ENCODE assay signal across 9 mouse cellular contexts in the genomic region with DNA sequence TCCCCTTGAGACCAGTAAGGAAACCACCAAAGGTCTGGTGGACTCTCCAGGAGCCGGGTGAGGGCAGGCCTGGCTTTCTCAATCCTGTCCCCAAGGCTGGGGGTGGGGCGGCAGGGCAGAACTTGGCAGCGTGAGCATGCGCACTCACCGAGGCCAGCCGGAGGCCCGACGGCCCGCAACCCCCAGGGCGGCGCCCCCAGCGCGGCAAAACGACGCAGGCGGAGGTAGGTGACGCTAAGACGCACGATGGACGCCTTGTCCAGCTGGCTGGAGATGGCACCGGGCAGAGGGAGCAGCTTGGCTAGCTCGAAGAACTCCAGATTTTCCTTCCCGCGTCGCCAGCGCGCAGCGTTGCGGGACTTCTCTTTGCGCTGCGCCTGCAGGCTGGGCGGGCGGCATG. TPM values are rescaled to one million over a fixed set of nuclear protein-coding genes. Genes with fewer than 3 reads are reported as not detected.
A peak's percentile ranks its signal among the peaks of the same experiment; 100 is the strongest.
DNase-seq lines count a peak whose midpoint lies in the region; ATAC-seq and TF ChIP-seq lines count a peak whose summit lies in the region.
"Had no signal": no experiment of that assay in that cellular context is flagged by ENCODE, and none has a peak within 500 bp of the region (broad histone marks: within the 10 kb centered on the region; RNA-seq: fewer than 3 reads in every experiment).

No protein-coding gene starts in this region.

- peaks cover 27% of the 10 kb centered on the region for H3K4me1 ChIP-seq in forebrain, embryonic 12.5 days
- H3K4me1 ChIP-seq in limb, embryonic 14.5 days (ENCODE audit: control insufficient read depth, insufficient read depth, low read length) = peaks cover 13% of the 10 kb centered on the region
- peaks cover 10% of the 10 kb centered on the region for H3K4me1 ChIP-seq in neural tube, embryonic 14.5 days (ENCODE audit: control insufficient read depth, insufficient read depth, low read length)

- peak overlapping the region; percentile 19 for H3K4me2 ChIP-seq in forebrain, embryonic 12.5 days
- H3K4me2 ChIP-seq in limb, embryonic 14.5 days (replicated peaks; ENCODE audit: low read depth, low read length, severe bottlenecking) = peak overlapping the region; percentile 33
- H3K4me2 ChIP-seq in neural tube, embryonic 14.5 days (ENCODE audit: low read depth, low read length) = 0 out of 2 replicates have a peak overlapping the region, but pooled peaks have one; percentile 2

- TF ChIP-seq POLR2A in limb, embryonic 14.5 days (IDR thresholded peaks at IDR 0.05; ENCODE audit: borderline replicate concordance, extremely low read depth, insufficient read depth, insufficient read length) = no peak

- H3K4me3 ChIP-seq in left cerebral cortex, adult 2 months = 0 out of 2 replicates have a peak overlapping the region, but pooled peaks have one; percentile 13
- H3K4me3 ChIP-seq in forebrain, embryonic 12.5 days (replicated peaks) = peak overlapping the region; percentile 28
- peak overlapping the region; percentile 19 for H3K4me3 ChIP-seq in limb, embryonic 14.5 days (replicated peaks; ENCODE audit: low read length)
- no peak overlapping the region for H3K4me3 ChIP-seq in neural tube, embryonic 14.5 days (ENCODE audit: low read depth, low read length)

- no peaks in the 10 kb centered on the region for H3K36me3 ChIP-seq in forebrain, embryonic 12.5 days (replicated peaks)
- H3K36me3 ChIP-seq in limb, embryonic 14.5 days (ENCODE audit: control insufficient read depth, insufficient read depth, low read length) = no peaks in the 10 kb centered on the region
- no peaks in the 10 kb centered on the region for H3K36me3 ChIP-seq in neural tube, embryonic 14.5 days (ENCODE audit: control insufficient read depth, insufficient read depth, low read length)

- peaks cover 90% of the 10 kb centered on the region for H3K27me3 ChIP-seq in forebrain, embryonic 12.5 days
- H3K27me3 ChIP-seq in limb, embryonic 14.5 days (ENCODE audit: control insufficient read depth, insufficient read depth, low read length) = peaks cover 66% of the 10 kb centered on the region
- H3K27me3 ChIP-seq in neural tube, embryonic 14.5 days (ENCODE audit: control insufficient read depth, insufficient read depth, low read length) = peaks cover 45% of the 10 kb centered on the region

- intact Hi-C loops in left cerebral cortex, adult 2 months (cut with DNase I) = no loop called here
- intact Hi-C loops in left cerebral cortex, postnatal 25 days (cut with DNase I) = no loop called here

- no peak for DNase-seq in left cerebral cortex, adult 2 months (ENCODE audit: extremely low spot score in 1 of 2, low spot score in 2 of 2)
- no peak for DNase-seq in left cerebral cortex, postnatal 25 days (ENCODE audit: low spot score in 2 of 2)
- DNase-seq in limb, embryonic 14.5 days (ENCODE audit: low spot score) = no peak
- DNase-seq in left cerebral cortex, adult 8-10 months (ENCODE audit: low spot score in 2 of 2) = no peak
- no peak for DNase-seq in cerebellum, postnatal 25 days
- no peak for DNase-seq in urinary bladder, postnatal 25 days (ENCODE audit: low spot score)

- no peak for TF ChIP-seq CTCF in left cerebral cortex, adult 2 months (IDR thresholded peaks at IDR 0.05)

- H3K27ac ChIP-seq in left cerebral cortex, adult 2 months = no peak overlapping the region
- H3K27ac ChIP-seq in forebrain, embryonic 12.5 days = no peak overlapping the region
- no peak overlapping the region for H3K27ac ChIP-seq in limb, embryonic 14.5 days (replicated peaks; ENCODE audit: low read depth, low read length)
- no peak overlapping the region for H3K27ac ChIP-seq in neural tube, embryonic 14.5 days (ENCODE audit: low read depth, low read length)
- H3K27ac ChIP-seq: liver, embryonic 14.5 days had no signal

- no peak for ATAC-seq in forebrain, embryonic 12.5 days (ENCODE audit: low FRiP score)
- ATAC-seq in limb, embryonic 14.5 days (ENCODE audit: low FRiP score, low read depth) = no peak
- ATAC-seq in neural tube, embryonic 14.5 days (ENCODE audit: low read depth) = no peak

- H3K9ac ChIP-seq in forebrain, embryonic 12.5 days = no peak overlapping the region
- H3K9ac ChIP-seq in limb, embryonic 14.5 days (ENCODE audit: low read depth, low read length, severe bottlenecking) = no peak overlapping the region
- no peak overlapping the region for H3K9ac ChIP-seq in neural tube, embryonic 14.5 days (replicated peaks; ENCODE audit: low read depth, low read length)
- H3K9ac ChIP-seq: liver, embryonic 14.5 days had no signal

- WGBS in forebrain, embryonic 12.5 days = 3% methylated on average over 33 of the region's 33 CpGs
- WGBS in limb, embryonic 14.5 days = 5% methylated on average over 28 of the region's 33 CpGs
- WGBS in neural tube, embryonic 14.5 days = 4% methylated on average over 33 of the region's 33 CpGs

- H3K9me3 ChIP-seq in forebrain, embryonic 12.5 days = no peaks in the 10 kb centered on the region
- H3K9me3 ChIP-seq in limb, embryonic 14.5 days (ENCODE audit: control insufficient read depth, low read length) = no peaks in the 10 kb centered on the region
- H3K9me3 ChIP-seq in neural tube, embryonic 14.5 days (ENCODE audit: control insufficient read depth, low read length) = no peaks in the 10 kb centered on the region

RNA-seq across cellular contexts. Expression of a gene that starts 3.1 kb away (rescaled TPM):
- total RNA-seq in left cerebral cortex, adult 2 months (2021) = 10 to 100 TPM; 10.2 to 11.5 TPM
- total RNA-seq in left cerebral cortex, postnatal 25 days (2021) = 10 to 100 TPM; 10.5 to 11.0 TPM
- polyA plus RNA-seq in forebrain, embryonic 12.5 days (2016; fragmentation: Nextera tagmentation; extraction: Ambion mirVana) = 1.8 and 2.0 TPM in 2 replicates
- polyA plus RNA-seq in limb, embryonic 14.5 days (2012; rRNA removed) = 0.03 TPM in 2 replicates
- 0.15 and 0.21 TPM in 2 replicates for polyA plus RNA-seq in limb, embryonic 14.5 days (2014; fragmentation: Nextera tagmentation; extraction: Ambion mirVana)
- polyA plus RNA-seq in neural tube, embryonic 14.5 days (2014; fragmentation: Nextera tagmentation; extraction: Ambion mirVana) = 1.8 and 2.0 TPM in 2 replicates
- 10 to 100 TPM in 2 of 4 experiments, 1 to 10 TPM in 2; 8.8 to 10.4 (median 9.9) TPM for total RNA-seq in left cerebral cortex, adult 8-10 months (2022)
- polyA plus RNA-seq: liver, embryonic 14.5 days had no signal

RNA-seq across cellular contexts. Expression of a gene that starts 21.9 kb away (rescaled TPM):
- 10 to 100 TPM; 68.0 to 69.0 TPM for total RNA-seq in left cerebral cortex, adult 2 months (2021)
- total RNA-seq in left cerebral cortex, postnatal 25 days (2021) = 10 to 100 TPM; 66.5 to 80.1 TPM
- 42.4 and 53.1 TPM in 2 replicates for polyA plus RNA-seq in forebrain, embryonic 12.5 days (2016; fragmentation: Nextera tagmentation; extraction: Ambion mirVana)
- polyA plus RNA-seq in limb, embryonic 14.5 days (2012; rRNA removed) = 32.8 and 41.6 TPM in 2 replicates
- polyA plus RNA-seq in limb, embryonic 14.5 days (2014; fragmentation: Nextera tagmentation; extraction: Ambion mirVana) = 42.7 and 51.3 TPM in 2 replicates
- 62.7 and 70.4 TPM in 2 replicates for polyA plus RNA-seq in neural tube, embryonic 14.5 days (2014; fragmentation: Nextera tagmentation; extraction: Ambion mirVana)
- 10 to 100 TPM; 53.3 to 81.3 (median 69.6) TPM for total RNA-seq in left cerebral cortex, adult 8-10 months (2022)
